Mouse (Mus musculus) cerebellum, adult 2 months (tissue): ENCODE data around the gene Nyap2. TPM values are rescaled to one million over a fixed set of nuclear protein-coding genes. Genes with fewer than 3 reads are reported as not detected.

Experiments
- DNase-seq, 2 experiments: peaks; one replicate each; pipeline ENCODE4 v3.0.0; 2021
- H3K27ac ChIP-seq: fragments of 200-500 bp; 2 replicates; pipeline ENCODE4 v1.5.1; 2012; ENCODE audit warnings: low read length, control low read depth, inconsistent platforms; ENCODE audit not compliant: insufficient read depth
- H3K27me3 ChIP-seq: fragments of 200-500 bp; 2 replicates; pipeline ENCODE4 v1.6.1; 2012; ENCODE audit warnings: inconsistent platforms, mild to moderate bottlenecking, low read length, moderate library complexity; ENCODE audit not compliant: control insufficient read depth, insufficient read depth
- H3K4me1 ChIP-seq: fragments of 200-500 bp; 2 replicates; pipeline ENCODE4 v1.6.1; 2011; ENCODE audit warnings: low read length; ENCODE audit not compliant: control insufficient read depth, insufficient read depth
- H3K4me3 ChIP-seq: fragments of 200-500 bp; replicated peaks from 2 replicates; pipeline ENCODE3; 2011; ENCODE audit warnings: mild to moderate bottlenecking, low read depth, low read length, control low read depth; ENCODE audit not compliant: insufficient read depth
- CTCF ChIP-seq: fragments of 200-500 bp; IDR thresholded peaks from 2 replicates; pipeline ENCODE4 v1.5.1; 2011; ENCODE audit warnings: low read depth, mild to moderate bottlenecking, control low read depth, low read length, moderate library complexity, borderline replicate concordance; ENCODE audit not compliant: insufficient read depth
- POLR2A ChIP-seq: fragments of 200-500 bp; IDR thresholded peaks from 2 replicates; pipeline ENCODE4 v1.6.1; 2011; ENCODE audit warnings: low read length, control low read depth, borderline replicate concordance; ENCODE audit not compliant: insufficient read depth
- WGBS: fragments of 180-500 bp; shearing (Covaris S2); methylation state at CpG from one replicate; pipeline ENCODE4 v1.1.7; 2018; 5-methylcytosine and 5-hydroxymethylcytosine counted together
- polyA plus RNA-seq: library from polyadenylated mRNA; depleted of rRNA; stranded (reverse); fragments of >200 nt; gene quantifications from 2 replicates; pipeline ENCODE4 v1.2.3, GENCODE M21; 2012; rRNA removed

Nyap2 gene
- polyA plus RNA-seq, result 8.7 and 9.0 TPM in 2 replicates

GRCm38 (mm10) chr1:81076831-81077664 is at the start of gene Nyap2:
Gene Nyap2 (plus strand): TSS chr1:81076950.
- DNase-seq, result peak; percentile 77 to 86
- H3K4me1 ChIP-seq, result no peaks in the 10 kb centered on the region; the same call in 1 of the 2 replicates
- TF ChIP-seq CTCF, result no peak
- peak; percentile 54; the same call in 1 of the 2 replicates for TF ChIP-seq POLR2A
- peak within 1 kb of the TSS; percentile 95 for H3K4me3 ChIP-seq
- no peaks in the 10 kb centered on the region for H3K27me3 ChIP-seq
- WGBS, result 2% methylated on average over 16 of the region's 16 CpGs
- H3K27ac ChIP-seq, result peak within 1 kb of the TSS; percentile 96

- WGBS, result 49% methylated on average over 5 of the region's 5 CpGs
- DNase-seq, result no peak
- TF ChIP-seq POLR2A (no peak), CTCF (no peak)
- Histone ChIP-seq H3K4me1 (no peaks in the 10 kb centered on the region), H3K27me3 (no peaks in the 10 kb centered on the region), H3K27ac (no peak overlapping the region), H3K4me3 (no peak overlapping the region)
Observed at GRCm38 (mm10) chr1:81042907-81043868, 33.6 kb upstream of the Nyap2 start.

DNA sequence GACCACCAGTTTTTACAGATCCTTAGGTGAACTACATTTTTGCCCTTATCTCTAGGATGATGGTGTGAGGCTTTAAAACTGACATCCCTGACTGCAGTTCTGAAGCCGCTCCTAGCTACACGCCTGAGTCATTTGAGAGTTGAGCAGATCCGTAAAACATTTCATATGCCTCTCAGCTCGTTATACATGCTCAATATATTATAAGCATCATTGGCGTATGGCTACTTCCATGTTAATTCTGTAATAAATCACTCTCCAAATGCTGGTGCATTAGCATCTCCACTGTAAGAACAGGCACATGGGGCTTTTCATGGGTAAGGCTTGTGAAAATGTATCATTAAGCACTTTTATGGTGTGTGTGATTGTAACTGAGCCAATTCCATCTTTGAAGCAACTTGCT is 18.4 kb upstream of the Nyap2 start:
- Histone ChIP-seq H3K27me3 (no peaks in the 10 kb centered on the region), H3K27ac (no peak overlapping the region), H3K4me3 (no peak overlapping the region), H3K4me1 (no peaks in the 10 kb centered on the region)
- no peak for DNase-seq
- TF ChIP-seq CTCF, result no peak
- TF ChIP-seq POLR2A, result no peak
- WGBS, result 89% methylated on average over 5 of the region's 5 CpGs

DNA sequence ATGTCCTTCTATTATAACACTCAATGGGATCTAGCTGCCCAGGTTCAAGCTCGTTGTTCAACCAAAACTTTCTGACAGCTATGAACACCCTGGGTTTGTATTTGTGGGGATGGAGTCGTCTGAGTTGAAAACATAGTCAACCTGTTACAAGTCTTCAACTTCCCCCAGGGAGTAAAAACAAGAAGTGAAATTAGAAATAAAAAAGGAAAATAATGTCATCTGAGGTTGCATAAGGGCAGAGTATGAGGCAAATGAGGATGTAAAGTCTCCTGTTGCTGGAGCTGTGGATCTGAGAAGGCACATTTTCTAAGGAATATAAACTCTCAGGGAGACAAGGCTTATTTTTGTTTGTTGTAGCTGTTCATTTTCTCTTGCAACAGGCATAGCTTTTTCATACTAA is 17.9 kb upstream of the Nyap2 start:
- no peak overlapping the region for H3K4me3 ChIP-seq
- H3K27ac ChIP-seq, result no peak overlapping the region
- 72% methylated on average over 2 of the region's 2 CpGs for WGBS
- TF ChIP-seq CTCF (no peak), POLR2A (no peak)
- no peak for DNase-seq
- no peaks in the 10 kb centered on the region for H3K4me1 ChIP-seq
- H3K27me3 ChIP-seq, result no peaks in the 10 kb centered on the region

GRCm38 (mm10) chr1:81062811-81063210 is 13.9 kb upstream of the Nyap2 start:
- TF ChIP-seq POLR2A (no peak), CTCF (no peak)
- H3K27ac ChIP-seq, result no peak overlapping the region
- H3K4me1 ChIP-seq, result no peaks in the 10 kb centered on the region
- H3K4me3 ChIP-seq, result no peak overlapping the region
- H3K27me3 ChIP-seq, result no peaks in the 10 kb centered on the region
- 92% methylated on average over 2 of the region's 2 CpGs for WGBS
- no peak for DNase-seq

- no peak overlapping the region for H3K27ac ChIP-seq
- no peaks in the 10 kb centered on the region; the same call in 1 of the 2 replicates for H3K4me1 ChIP-seq
- H3K4me3 ChIP-seq, result peak overlapping the region; percentile 95
- DNase-seq, result peak; percentile 72 to 82
- no peaks in the 10 kb centered on the region for H3K27me3 ChIP-seq
- WGBS, result 10% methylated on average over 9 of the region's 9 CpGs
- TF ChIP-seq CTCF (no peak), POLR2A (peak; percentile 48; the same call in 1 of the 2 replicates)
Observed at GRCm38 (mm10) chr1:81076259-81076658, 491 bp upstream of the Nyap2 start.

DNA sequence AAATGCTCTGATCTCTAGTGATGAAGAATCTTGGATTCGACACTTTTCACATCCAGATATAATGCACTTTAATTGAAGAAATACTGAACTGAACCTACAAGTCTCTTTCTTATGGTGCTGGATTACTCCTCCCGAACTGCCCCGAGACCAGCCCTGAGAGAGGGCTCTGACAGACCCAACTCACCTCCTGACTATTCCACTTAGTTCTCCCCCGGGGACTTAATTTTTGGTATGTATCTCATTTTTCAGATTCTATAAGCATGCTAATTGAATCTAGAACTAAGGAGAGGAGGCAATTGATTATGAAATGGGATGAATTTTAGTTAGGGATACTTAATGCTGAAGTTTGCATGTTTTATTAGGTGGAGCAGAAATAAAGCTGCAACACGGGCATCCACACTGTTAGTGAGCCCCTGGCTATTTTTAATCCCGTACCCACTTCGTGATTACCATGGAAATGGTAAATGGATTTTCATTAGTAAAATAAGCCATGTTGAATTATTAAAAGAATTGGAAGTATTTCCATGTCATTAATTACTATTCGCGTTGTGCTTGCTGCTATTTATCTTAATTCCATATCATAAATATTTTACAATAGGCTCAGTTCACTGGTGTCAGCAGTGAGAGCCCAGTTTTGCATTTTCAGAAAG is 1.0 kb downstream of the Nyap2 start:
- Histone ChIP-seq H3K4me3 (peak overlapping the region; percentile 95), H3K27me3 (no peaks in the 10 kb centered on the region), H3K4me1 (no peaks in the 10 kb centered on the region; the same call in 1 of the 2 replicates), H3K27ac (peak overlapping the region; percentile 96; the same call in 1 of the 2 replicates)
- TF ChIP-seq CTCF, result no peak
- TF ChIP-seq POLR2A, result no peak
- peak in 1 of 2 experiments; percentile 47 for DNase-seq
- WGBS, result 17% methylated on average over 9 of the region's 9 CpGs
